Mouse (Mus musculus) gastrocnemius, adult 8-10 months (tissue): Measurements from ENCODE around the gene Nova2. TPM values are rescaled to one million over a fixed set of nuclear protein-coding genes. Genes with fewer than 3 reads are reported as not detected.

ENCODE experiments used
- DNase-seq, 2 experiments: peaks; one replicate each; pipeline ENCODE4 v3.0.0; 2022; ENCODE audit warnings: low spot score in 2 of 2
- total RNA-seq, 4 experiments: library from RNA; stranded (reverse); gene quantifications; 2 replicates each; pipeline ENCODE4 v1.2.4; 2022

Gene Nova2
- total RNA-seq, 4 experiments from 2014 or later, result 0.63 to 1.4 (median 0.97) TPM

- no peak for DNase-seq
These were observed 1.9 kb upstream of the Nova2 start for GRCm38 (mm10) chr7:18923711-18924191.

- DNase-seq, result no peak
These were observed 1.4 kb upstream of the Nova2 start for GRCm38 (mm10) chr7:18924321-18924720.

GRCm38 (mm10) chr7:18926041-18926790 is 528 bp downstream of the Nova2 start:
- DNase-seq, result peak in 1 of 2 experiments; percentile 7

DNA sequence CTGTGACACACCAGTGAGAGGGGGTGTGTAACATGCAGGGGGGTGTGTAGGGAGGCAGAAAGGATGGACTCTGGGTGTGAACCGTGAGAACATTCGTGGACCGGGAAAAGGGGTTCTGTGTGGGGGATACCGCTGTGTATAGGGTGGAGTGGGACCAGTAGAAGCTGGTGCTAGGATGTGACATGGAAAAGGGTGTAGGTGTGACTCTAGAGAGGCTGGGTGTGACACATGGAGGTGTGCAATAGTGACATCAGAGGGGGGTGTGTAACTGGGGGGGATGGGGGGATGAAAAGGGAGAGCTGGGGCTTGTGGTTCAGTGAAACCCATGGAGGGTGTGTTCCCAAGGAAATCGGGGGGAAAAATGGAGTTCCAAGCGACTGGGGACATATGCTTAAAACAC is 1.2 kb downstream of the Nova2 start:
- no peak for DNase-seq

DNA sequence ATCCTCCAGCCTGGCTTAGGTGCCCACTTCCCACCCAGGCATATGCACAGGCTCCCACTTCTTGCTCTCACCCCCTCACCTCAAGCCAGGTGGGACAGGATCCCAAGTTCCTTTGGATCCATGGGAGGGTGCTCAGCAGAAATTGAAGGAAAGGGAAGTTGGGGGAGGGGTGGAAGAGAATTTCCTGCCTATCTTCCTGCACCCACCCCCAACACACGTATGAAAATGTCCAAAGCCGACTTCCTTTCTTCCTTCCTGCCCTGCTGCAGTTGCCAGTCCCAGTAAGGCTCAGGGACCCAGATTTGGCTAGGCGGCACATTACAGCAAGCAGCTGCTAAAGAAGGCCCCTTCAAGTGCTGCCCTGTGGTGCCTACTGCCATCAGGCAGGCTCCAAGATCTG is 2.1 kb downstream of the Nova2 start:
- DNase-seq, result no peak

DNA sequence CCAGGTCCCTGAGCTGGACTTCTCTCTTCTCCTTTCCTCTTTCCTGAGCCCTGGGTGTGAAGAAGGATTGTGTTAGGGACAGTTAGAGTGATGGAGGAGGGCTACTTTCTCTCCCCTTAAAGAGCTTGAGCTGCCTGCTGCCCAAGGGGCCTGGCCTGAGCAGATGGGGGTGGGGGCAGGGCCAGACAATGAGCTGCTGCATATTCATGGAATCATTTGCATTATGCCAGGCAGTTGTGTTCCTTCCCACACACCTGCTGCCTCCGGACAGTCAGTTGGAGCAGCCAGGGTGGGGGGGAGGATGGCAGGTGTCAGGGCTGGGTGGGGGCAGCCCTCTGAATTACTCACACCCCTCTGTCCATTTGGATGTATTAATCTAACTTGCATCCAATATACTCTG is 16.7 kb downstream of the Nova2 start:
- DNase-seq, result no peak

DNA sequence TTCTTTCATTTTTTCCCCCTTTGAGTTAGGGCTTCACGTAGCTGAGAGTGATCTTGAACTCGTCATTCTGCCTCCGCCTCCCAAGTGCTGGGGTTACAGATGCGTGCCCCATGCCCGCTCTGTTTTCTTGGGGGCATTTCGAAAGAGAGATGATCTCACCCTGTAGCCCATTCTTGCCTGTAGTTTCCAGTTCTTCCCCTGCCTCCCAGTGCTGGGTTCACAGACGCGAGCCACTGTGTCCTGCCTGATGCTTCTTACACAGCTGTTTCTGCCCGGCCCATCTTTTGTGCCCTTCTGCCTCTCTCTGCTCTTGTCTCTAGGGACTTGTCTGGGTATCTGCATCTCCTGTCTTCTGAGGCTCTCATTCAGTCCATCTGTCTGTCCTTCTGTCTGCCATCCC is 17.1 kb downstream of the Nova2 start:
- no peak for DNase-seq

DNA sequence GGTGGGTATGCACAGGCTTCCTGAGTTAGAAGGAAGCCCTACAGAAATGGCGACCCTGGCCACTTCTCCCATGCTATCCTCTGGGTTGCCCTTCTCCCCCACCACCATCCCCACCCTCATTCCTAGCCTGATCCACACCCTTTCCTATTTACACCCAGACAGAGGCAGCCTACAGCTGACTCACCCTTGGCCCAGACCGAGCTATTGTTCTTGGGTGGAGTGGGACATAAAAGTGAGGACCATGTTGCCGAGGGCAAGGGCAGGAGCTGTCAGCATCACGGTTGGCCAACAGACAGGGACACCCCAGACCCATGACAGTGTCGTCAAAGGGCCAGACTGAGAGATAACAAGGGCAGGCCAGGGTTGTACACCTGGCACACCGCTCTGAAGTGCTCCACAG is 22.5 kb downstream of the Nova2 start:
- DNase-seq, result no peak

DNA sequence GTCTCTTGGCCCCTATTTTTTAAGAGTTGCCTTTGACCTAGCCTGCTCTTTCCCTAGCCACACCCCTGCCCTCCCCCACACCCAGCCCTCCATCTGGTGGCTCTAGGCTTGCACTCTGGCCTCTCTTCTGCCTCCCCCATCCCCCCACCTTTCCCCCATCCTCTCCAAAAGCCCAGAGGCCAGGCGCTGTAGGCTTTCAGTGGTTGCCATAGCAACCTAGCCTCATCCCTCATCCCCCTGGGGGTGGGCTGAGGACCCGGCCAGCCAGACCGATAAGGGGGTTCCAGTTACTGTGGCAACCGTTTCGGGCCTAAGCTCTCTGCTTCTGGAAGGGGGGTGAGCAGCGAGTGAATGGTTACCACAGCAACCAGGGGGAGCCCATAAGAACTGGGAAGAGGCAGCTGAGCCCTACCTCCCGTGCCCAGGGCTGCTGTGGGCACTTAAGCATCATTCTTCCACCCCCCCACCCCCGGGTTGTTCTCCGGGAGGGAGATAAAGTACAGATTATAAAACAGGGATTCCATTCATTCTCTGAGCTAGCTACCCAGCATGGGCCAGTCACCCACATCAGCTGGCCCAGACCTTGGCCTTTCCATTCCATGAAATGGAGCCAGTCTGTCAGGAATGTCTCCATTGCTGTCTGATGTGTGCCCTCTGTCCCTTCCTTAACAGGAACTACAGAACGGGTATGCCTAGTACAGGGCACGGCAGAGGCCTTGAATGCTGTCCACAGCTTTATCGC is 24.3 kb downstream of the Nova2 start:
- DNase-seq, result no peak

GRCm38 (mm10) chr7:18950523-18951315 is 25.0 kb downstream of the Nova2 start:
- DNase-seq, result no peak

DNA sequence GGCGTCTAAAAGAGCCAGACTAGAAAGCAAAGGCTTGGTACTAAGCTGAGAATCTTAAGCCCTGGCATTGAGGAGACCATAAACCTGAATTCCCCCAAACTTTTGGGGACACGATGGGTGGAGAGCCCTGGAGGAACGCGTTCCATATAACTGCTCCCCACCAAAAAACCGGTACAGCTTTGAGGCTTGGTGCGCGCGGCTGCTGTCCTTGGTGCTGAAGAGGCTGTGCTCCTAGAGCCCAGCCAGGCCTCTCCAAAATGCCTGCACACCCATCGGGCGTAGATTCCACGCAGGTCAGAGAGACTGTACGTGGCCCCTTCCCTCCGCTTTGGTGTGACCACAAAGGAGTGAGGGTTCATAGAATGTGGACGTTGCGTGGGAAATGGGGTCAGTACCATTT is 25.7 kb downstream of the Nova2 start:
- DNase-seq, result no peak

DNA sequence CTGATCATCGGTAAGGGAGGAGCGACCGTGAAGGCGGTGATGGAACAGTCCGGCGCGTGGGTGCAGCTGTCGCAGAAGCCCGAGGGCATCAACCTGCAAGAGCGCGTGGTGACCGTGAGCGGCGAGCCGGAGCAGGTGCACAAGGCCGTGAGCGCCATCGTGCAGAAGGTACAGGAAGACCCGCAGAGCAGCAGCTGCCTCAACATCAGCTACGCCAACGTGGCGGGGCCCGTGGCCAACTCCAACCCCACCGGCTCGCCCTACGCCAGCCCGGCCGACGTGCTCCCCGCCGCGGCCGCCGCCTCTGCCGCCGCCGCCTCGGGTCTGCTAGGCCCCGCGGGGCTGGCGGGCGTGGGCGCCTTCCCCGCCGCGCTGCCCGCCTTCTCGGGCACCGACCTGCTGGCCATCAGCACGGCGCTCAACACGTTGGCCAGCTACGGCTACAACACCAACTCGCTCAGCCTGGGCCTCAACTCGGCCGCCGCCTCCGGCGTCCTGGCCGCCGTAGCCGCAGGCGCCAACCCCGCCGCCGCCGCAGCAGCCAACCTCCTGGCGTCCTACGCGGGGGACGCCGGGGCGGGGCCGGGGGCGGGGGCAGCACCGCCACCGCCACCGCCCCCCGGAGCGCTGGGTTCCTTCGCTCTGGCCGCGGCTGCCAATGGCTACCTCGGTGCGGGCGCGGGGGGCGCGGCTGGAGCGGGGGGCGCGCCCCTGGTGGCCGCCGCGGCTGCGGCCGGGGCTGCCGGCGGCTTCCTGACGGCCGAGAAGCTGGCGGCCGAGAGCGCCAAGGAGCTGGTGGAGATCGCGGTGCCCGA is 32.1 kb downstream of the Nova2 start:
- peak; percentile 13 to 32 for DNase-seq

DNA sequence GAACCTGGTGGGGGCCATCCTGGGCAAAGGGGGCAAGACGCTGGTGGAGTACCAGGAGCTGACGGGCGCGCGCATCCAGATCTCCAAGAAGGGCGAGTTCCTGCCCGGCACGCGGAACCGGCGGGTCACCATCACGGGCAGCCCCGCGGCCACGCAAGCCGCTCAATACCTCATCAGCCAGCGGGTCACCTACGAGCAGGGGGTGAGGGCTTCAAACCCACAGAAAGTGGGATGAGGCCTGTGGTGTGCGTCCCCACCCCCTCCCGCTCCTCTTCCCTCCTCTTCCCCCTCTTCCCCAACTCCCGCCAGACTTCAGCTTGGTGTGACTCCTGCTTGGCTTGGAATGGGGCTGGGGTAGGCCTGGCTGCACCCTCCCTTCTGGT is 32.7 kb downstream of the Nova2 start:
- DNase-seq, result no peak

GRCm38 (mm10) chr7:18959446-18959845 is 33.8 kb downstream of the Nova2 start:
- no peak for DNase-seq

- DNase-seq, result no peak
These were observed 36.6 kb downstream of the Nova2 start for GRCm38 (mm10) chr7:18962171-18962792.

DNA sequence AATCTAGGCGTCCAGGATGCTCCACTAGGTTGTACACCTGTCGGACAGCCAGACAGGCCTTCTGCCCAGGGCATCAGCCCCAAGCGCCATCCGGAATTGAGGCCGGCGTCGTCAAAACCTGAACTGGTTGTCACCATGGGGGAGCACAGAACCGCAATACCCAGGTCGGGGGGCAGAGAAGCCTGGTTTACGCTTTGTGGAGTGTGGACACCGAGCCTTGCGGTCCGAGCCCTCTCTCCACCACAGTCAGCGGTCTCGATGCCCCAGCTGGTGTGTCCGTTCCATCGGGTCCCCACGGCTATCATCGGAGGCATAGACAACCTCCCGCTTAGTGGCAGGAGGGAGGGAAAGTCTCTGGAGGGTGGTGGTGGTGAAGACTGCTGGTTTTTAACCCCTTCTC is 37.1 kb downstream of the Nova2 start:
- DNase-seq, result no peak

- DNase-seq, result no peak
These were observed 37.7 kb downstream of the Nova2 start for GRCm38 (mm10) chr7:18963294-18963843.

- DNase-seq, result no peak
These were observed 39.6 kb downstream of the Nova2 start for GRCm38 (mm10) chr7:18965312-18965711.

- DNase-seq, result no peak
These were observed 41.9 kb downstream of the Nova2 start for GRCm38 (mm10) chr7:18967603-18968002.

DNA sequence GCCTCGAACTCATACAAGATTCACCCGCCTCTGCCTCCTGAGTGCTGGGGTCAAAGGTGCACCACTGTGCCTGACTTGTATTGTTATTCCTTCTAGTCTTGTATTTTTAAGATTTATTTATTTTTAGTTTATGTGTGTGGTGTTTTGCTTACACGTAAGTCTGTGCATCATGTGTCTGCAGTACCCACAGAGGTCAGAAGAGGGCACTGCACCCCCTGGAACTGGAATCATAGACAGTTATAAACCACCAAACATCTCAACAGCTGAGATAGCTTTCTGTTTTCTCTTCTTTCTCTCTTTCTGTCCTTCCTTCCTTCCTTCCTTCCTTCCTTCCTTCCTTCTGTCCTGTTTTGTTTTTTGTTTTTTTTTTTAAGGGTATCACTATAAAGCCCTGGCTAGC is 45.3 kb downstream of the Nova2 start:
- no peak for DNase-seq
